Mouse (Mus musculus): ENCODE measurements around the gene Anapc7.

Anapc7 gene

GRCm38 (mm10) chr5:122409692-122410645 lies 11.5 kb upstream of the Anapc7 start:
- DNase-seq = no peak

GRCm38 (mm10) chr5:122411892-122412291 lies 9.6 kb upstream of the Anapc7 start:
- DNase-seq = no peak

GRCm38 (mm10) chr5:122412826-122413225 lies 8.7 kb upstream of the Anapc7 start:
- peak; percentile 59 for DNase-seq

GRCm38 (mm10) chr5:122414351-122414750 lies 7.1 kb upstream of the Anapc7 start:
- DNase-seq = no peak

GRCm38 (mm10) chr5:122415465-122415864 lies 6.0 kb upstream of the Anapc7 start:
- DNase-seq = no peak

GRCm38 (mm10) chr5:122420676-122421075 lies 817 bp upstream of the Anapc7 start:
- DNase-seq = peak; percentile 63

- DNase-seq = peak; percentile 92
Observed at GRCm38 (mm10) chr5:122422071-122422964, 825 bp downstream of the Anapc7 start.

- DNase-seq = no peak
Observed at GRCm38 (mm10) chr5:122423083-122423482, 1.6 kb downstream of the Anapc7 start.

GRCm38 (mm10) chr5:122425550-122425949 lies 4.1 kb downstream of the Anapc7 start:
- DNase-seq = no peak

- no peak for DNase-seq
Observed at GRCm38 (mm10) chr5:122430036-122430775, 8.7 kb downstream of the Anapc7 start.

- no peak for DNase-seq
Observed at GRCm38 (mm10) chr5:122431221-122431620, 9.7 kb downstream of the Anapc7 start.

GRCm38 (mm10) chr5:122434541-122434940 lies 13.0 kb downstream of the Anapc7 start:
- DNase-seq = no peak

- peak; percentile 71 for DNase-seq
Observed at GRCm38 (mm10) chr5:122439400-122440094, 18.1 kb downstream of the Anapc7 start.

- DNase-seq = peak; percentile 38
Observed at GRCm38 (mm10) chr5:122440095-122440630, 18.7 kb downstream of the Anapc7 start.

GRCm38 (mm10) chr5:122444492-122444891 lies 23.0 kb downstream of the Anapc7 start:
- no peak for DNase-seq

GRCm38 (mm10) chr5:122445051-122445610 lies 23.6 kb downstream of the Anapc7 start:
- no peak for DNase-seq

- DNase-seq = no peak
Observed at GRCm38 (mm10) chr5:122447857-122448256, 26.4 kb downstream of the Anapc7 start.

- no peak for DNase-seq
Observed at GRCm38 (mm10) chr5:122448869-122449268, 27.4 kb downstream of the Anapc7 start.

- DNase-seq = no peak
Observed at GRCm38 (mm10) chr5:122449946-122450345, 28.5 kb downstream of the Anapc7 start.

- DNase-seq = no peak
Observed at GRCm38 (mm10) chr5:122450913-122451317, 29.4 kb downstream of the Anapc7 start.

GRCm38 (mm10) chr5:122451324-122451723 lies 29.8 kb downstream of the Anapc7 start:
- DNase-seq = no peak
